Comparison of ENCODE assay signal across 8 mouse cellular contexts in the genomic region with DNA sequence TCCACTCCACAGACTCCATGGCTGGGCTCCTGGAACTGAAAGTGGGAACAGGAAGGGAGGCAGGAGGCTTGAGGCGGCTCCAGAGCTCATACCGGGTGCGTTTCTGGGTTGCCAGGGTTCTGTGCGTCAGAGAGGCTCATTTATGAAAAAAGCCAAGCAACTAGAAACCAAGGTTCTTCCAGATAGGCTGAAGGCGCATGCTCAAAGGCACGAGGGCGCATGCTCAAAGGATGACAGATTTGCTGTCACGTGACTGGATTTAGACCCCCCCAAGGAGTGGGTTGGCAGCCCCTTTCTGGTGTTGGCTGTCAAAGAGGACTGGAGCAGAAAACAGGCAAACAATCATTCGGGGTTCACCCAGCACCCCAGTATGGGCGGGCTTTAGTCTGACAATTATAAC. TPM values are rescaled to one million over a fixed set of nuclear protein-coding genes. Genes with fewer than 3 reads are reported as not detected.
DNase-seq lines count a peak whose midpoint lies in the region; ATAC-seq lines count a peak whose summit lies in the region.

No protein-coding gene starts in this region.

- no peak for ATAC-seq in midbrain, embryonic 15.5 days (replicated peaks)
- peak; percentile 2; the same call in 1 of the 2 replicates for ATAC-seq in kidney, embryonic 15.5 days (replicated peaks; ENCODE audit: low FRiP score)
- ATAC-seq in granulocyte monocyte progenitor cell, adult 5-6 weeks (replicated peaks; ENCODE audit: poor library complexity, severe bottlenecking), result no peak; the same call in 1 of the 2 replicates

- H3K4me2 ChIP-seq in midbrain, embryonic 15.5 days, result no peak overlapping the region
- H3K4me2 ChIP-seq in kidney, embryonic 15.5 days, result peak overlapping the region; percentile 26

- H3K4me1 ChIP-seq in midbrain, embryonic 10.5 days, result peaks cover 45% of the 10 kb centered on the region
- peaks cover 19% of the 10 kb centered on the region for H3K4me1 ChIP-seq in midbrain, embryonic 15.5 days
- peaks cover 50% of the 10 kb centered on the region for H3K4me1 ChIP-seq in kidney, embryonic 15.5 days

- WGBS in midbrain, embryonic 10.5 days, result 68% methylated on average over 10 of the region's 10 CpGs
- WGBS in midbrain, embryonic 15.5 days, result 55% methylated on average over 10 of the region's 10 CpGs
- 60% methylated on average over 10 of the region's 10 CpGs for WGBS in kidney, embryonic 15.5 days

- no peak for DNase-seq in midbrain, embryonic 10.5 days (ENCODE audit: low spot score)
- peak; percentile 87 for DNase-seq in cerebellum, adult 8-10 months
- DNase-seq in gastrocnemius, postnatal 25 days, result peak; percentile 67
- peak; percentile 88 for DNase-seq in lung, postnatal 10 days
- DNase-seq in MN1 (ENCODE audit: low spot score), result no peak

- no peak overlapping the region for H3K9ac ChIP-seq in midbrain, embryonic 15.5 days
- H3K9ac ChIP-seq in kidney, embryonic 15.5 days, result no peak overlapping the region

- H3K27me3 ChIP-seq in midbrain, embryonic 10.5 days (ENCODE audit: low read depth, poor library complexity, severe bottlenecking), result peaks cover 34% of the 10 kb centered on the region
- no peaks in the 10 kb centered on the region for H3K27me3 ChIP-seq in midbrain, embryonic 15.5 days (replicated peaks)
- H3K27me3 ChIP-seq in kidney, embryonic 15.5 days, result no peaks in the 10 kb centered on the region

- no peak overlapping the region; the same call in 1 of the 2 replicates for H3K4me3 ChIP-seq in midbrain, embryonic 10.5 days
- no peak overlapping the region for H3K4me3 ChIP-seq in midbrain, embryonic 15.5 days
- no peak overlapping the region for H3K4me3 ChIP-seq in kidney, embryonic 15.5 days (replicated peaks)

- peak overlapping the region; percentile 77 for H3K27ac ChIP-seq in midbrain, embryonic 10.5 days (replicated peaks)
- no peak overlapping the region for H3K27ac ChIP-seq in midbrain, embryonic 15.5 days
- H3K27ac ChIP-seq in kidney, embryonic 15.5 days, result peak overlapping the region; percentile 94

- no peaks in the 10 kb centered on the region for H3K9me3 ChIP-seq in midbrain, embryonic 10.5 days (replicated peaks)
- no peaks in the 10 kb centered on the region for H3K9me3 ChIP-seq in midbrain, embryonic 15.5 days
- no peaks in the 10 kb centered on the region for H3K9me3 ChIP-seq in kidney, embryonic 15.5 days (replicated peaks)

- H3K36me3 ChIP-seq in midbrain, embryonic 10.5 days, result no peaks in the 10 kb centered on the region
- no peaks in the 10 kb centered on the region for H3K36me3 ChIP-seq in midbrain, embryonic 15.5 days (replicated peaks)
- no peaks in the 10 kb centered on the region for H3K36me3 ChIP-seq in kidney, embryonic 15.5 days

RNA-seq across cellular contexts. Expression of a gene that starts 16.8 kb away (rescaled TPM):
- polyA plus RNA-seq in midbrain, embryonic 10.5 days (2016; fragmentation: Nextera tagmentation; extraction: Ambion mirVana), result 36.8 and 39.3 TPM in 2 replicates
- polyA plus RNA-seq in midbrain, embryonic 15.5 days (2015; fragmentation: Nextera tagmentation; extraction: Ambion mirVana), result 16.5 and 18.6 TPM in 2 replicates
- 10 to 100 TPM; 90.6 to 98.7 TPM for total RNA-seq in gastrocnemius, postnatal 25 days (2021)
- 67.5 and 73.2 TPM in 2 replicates for polyA plus RNA-seq in kidney, embryonic 15.5 days (2015; fragmentation: Nextera tagmentation; extraction: Ambion mirVana)
- 53.4 and 62.9 TPM in 2 replicates for total RNA-seq in granulocyte monocyte progenitor cell, adult 5-6 weeks (2014; fragmentation: Nextera tagmentation)
- total RNA-seq in granulocyte monocyte progenitor cell, adult 5-6 weeks (2017), result 21.2 and 21.5 TPM in 2 replicates

RNA-seq across cellular contexts. Expression of a gene that starts 38.8 kb away (rescaled TPM):
- polyA plus RNA-seq in midbrain, embryonic 10.5 days (2016; fragmentation: Nextera tagmentation; extraction: Ambion mirVana), result 0.36 and 2.2 TPM in 2 replicates
- polyA plus RNA-seq in midbrain, embryonic 15.5 days (2015; fragmentation: Nextera tagmentation; extraction: Ambion mirVana), result 2.2 and 3.2 TPM in 2 replicates
- total RNA-seq in gastrocnemius, postnatal 25 days (2021), result 1 to 10 TPM; 1.5 to 2.3 TPM
- 0.10 and 0.36 TPM in 2 replicates for polyA plus RNA-seq in kidney, embryonic 15.5 days (2015; fragmentation: Nextera tagmentation; extraction: Ambion mirVana)
- not detected in 2 replicates for total RNA-seq in granulocyte monocyte progenitor cell, adult 5-6 weeks (2014; fragmentation: Nextera tagmentation)
- total RNA-seq in granulocyte monocyte progenitor cell, adult 5-6 weeks (2017), result not detected in 2 replicates

Comparison
In these comparisons a context has a peak if more than half of its experiments do, and no peak if none do; other contexts are left out.
1. DNase-seq: peak in cerebellum, adult 8-10 months (single experiment), gastrocnemius, postnatal 25 days (single experiment) and lung, postnatal 10 days (single experiment); none in midbrain, embryonic 10.5 days (single experiment) and MN1 (single experiment).